Mouse (Mus musculus): ENCODE results near the gene Fam161b. TPM values are rescaled to one million over a fixed set of nuclear protein-coding genes. Genes with fewer than 3 reads are reported as not detected.

The Fam161b gene
- polyA plus RNA-seq (2016; fragmentation: Nextera tagmentation; extraction: Ambion mirVana): 5.5 and 5.8 TPM in 2 replicates

- Histone ChIP-seq H3K9ac (peak within 1 kb of the TSS; percentile 86), H3K9me3 (no peaks in the 10 kb centered on the region), H3K36me3 (peaks cover 1% of the 10 kb centered on the region), H3K27ac (peak within 1 kb of the TSS; percentile 69), H3K4me2 (replicated peaks) (peak within 1 kb of the TSS; percentile 82), H3K27me3 (no peaks in the 10 kb centered on the region), H3K4me1 (peaks cover 13% of the 10 kb centered on the region), H3K4me3 (peak within 1 kb of the TSS; percentile 98)
- under 1% methylated on average over 51 of the region's 51 CpGs for WGBS
- ATAC-seq (ENCODE audit: insufficient number of reproducible peaks, insufficient read depth, low FRiP score, low TSS enrichment): peak; percentile 98
These were observed at the start of gene Fam161b, which contains the start of gene Coq6 for GRCm38 (mm10) chr12:84361555-84362489. TSS of gene Fam161b (minus strand) at chr12:84361833. TSS of gene Coq6 (plus strand) at chr12:84361657.

DNA sequence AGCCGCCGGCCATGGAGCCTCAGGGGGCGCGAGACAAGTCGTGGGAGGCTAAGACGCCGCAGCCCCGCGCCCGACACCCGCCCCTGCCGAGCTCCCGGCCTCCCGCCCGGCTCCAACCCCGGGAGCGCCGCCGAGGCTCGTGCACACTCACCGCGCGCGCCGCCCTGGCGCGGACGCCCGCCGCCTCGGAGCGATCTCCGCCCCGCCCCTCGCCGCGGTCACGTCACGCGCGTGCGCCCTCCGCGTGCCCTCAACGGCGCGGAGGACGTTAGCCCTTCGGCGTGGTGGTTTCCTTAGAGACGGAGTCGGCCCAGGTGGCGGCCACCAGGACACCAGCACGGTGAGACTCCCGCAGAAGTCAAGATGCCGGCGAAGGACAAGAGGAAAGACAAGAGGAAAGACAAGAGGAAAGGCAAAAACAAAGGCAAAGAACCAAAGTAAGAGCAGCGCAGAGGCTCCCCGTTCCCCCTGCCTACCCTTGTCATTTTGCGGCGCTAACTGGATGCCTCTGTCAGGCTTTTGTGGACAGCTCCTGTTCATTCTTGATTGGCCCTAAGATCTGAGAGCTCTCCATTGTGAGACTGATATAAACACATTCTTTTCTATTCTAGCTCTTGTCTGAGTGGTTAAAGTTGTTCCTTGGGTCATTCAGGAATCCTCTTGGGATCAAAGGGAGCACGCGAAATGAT lies 47.3 kb upstream of the Fam161b start, which contains the start of the genes Entpd5 and Bbof1:
TSS of gene Entpd5 (minus strand) at position 211 of the 689 bp plus-strand sequence.
TSS of gene Bbof1 (plus strand) at position 253 of the 689 bp plus-strand sequence.
- H3K4me1 ChIP-seq: 0 out of 2 replicates have a peak, but pooled peaks cover 3% of the 10 kb centered on the region
- peak within 1 kb of the TSS; percentile 77 for H3K27ac ChIP-seq
- H3K4me3 ChIP-seq: peak within 1 kb of the TSS; percentile 70
- no peaks in the 10 kb centered on the region for H3K36me3 ChIP-seq
- peak within 1 kb of the TSS; percentile 83 for H3K9ac ChIP-seq
- H3K9me3 ChIP-seq: no peaks in the 10 kb centered on the region
- H3K27me3 ChIP-seq: no peaks in the 10 kb centered on the region
- H3K4me2 ChIP-seq (replicated peaks): peak within 1 kb of the TSS; percentile 95
- WGBS: 2% methylated on average over 60 of the region's 63 CpGs
- peak; percentile 82 for ATAC-seq (ENCODE audit: insufficient number of reproducible peaks, insufficient read depth, low FRiP score, low TSS enrichment)

DNA sequence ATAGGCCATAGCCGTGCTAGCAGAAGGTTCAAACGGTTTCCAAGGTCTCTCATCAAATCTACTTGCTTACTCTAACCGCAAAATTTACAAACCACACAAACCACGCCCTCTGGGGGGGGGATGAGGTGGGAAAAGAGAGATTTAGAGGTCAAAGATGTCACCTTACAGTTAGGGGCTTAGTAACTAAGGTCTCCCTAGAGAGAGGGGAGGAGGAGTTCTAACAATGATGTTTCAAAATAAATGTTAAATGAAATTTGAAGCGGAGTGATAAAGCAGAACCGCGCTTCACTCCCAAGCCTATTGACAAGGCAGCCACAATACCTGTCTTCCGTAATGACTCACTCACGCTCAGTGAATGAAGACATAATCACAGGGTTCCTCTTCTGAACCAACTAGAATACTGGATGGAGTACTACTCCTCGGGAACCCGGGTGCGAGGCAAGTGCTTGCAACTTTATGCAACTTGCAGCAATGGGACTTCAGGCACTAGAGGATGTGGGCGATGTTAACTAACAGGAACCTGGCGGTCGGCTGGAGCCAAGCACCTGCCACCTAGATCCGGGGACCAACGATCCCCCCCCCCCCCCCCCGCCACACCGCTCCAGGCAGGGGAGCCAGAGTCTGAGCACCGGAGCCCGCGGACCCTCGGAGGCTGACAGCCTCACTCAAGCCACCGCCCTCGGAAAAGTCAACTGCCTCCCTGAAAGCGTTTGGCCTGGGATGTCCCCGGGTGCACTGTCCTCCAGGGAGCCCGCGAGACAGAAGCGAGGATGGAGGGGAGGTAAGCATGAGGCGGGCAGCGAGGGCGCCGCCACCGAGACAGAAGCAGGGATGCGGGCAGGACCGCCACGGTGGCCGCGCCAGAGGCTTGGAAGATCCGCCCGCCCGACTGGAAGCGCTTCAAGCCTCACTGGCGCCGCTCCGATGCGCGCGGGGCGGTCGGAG lies 46.5 kb upstream of the Fam161b start:
- H3K4me1 ChIP-seq: 0 out of 2 replicates have a peak, but pooled peaks cover 3% of the 10 kb centered on the region
- H3K27me3 ChIP-seq: no peaks in the 10 kb centered on the region
- WGBS: 2% methylated on average over 36 of the region's 52 CpGs
- H3K4me3 ChIP-seq: peak overlapping the region; percentile 70
- peak overlapping the region; percentile 77 for H3K27ac ChIP-seq
- peak; percentile 43; the same call in 1 of the 2 replicates for ATAC-seq (ENCODE audit: insufficient number of reproducible peaks, insufficient read depth, low FRiP score, low TSS enrichment)
- H3K9me3 ChIP-seq: no peaks in the 10 kb centered on the region
- peak overlapping the region; percentile 95 for H3K4me2 ChIP-seq (replicated peaks)
- H3K9ac ChIP-seq: peak overlapping the region; percentile 83
- H3K36me3 ChIP-seq: no peaks in the 10 kb centered on the region

GRCm38 (mm10) chr12:84407259-84407658 lies 45.6 kb upstream of the Fam161b start:
- Histone ChIP-seq H3K4me1 (0 out of 2 replicates have a peak, but pooled peaks cover 3% of the 10 kb centered on the region), H3K9ac (no peak overlapping the region), H3K4me3 (no peak overlapping the region), H3K36me3 (no peaks in the 10 kb centered on the region), H3K27me3 (no peaks in the 10 kb centered on the region), H3K27ac (no peak overlapping the region), H3K9me3 (no peaks in the 10 kb centered on the region), H3K4me2 (replicated peaks) (no peak overlapping the region)
- no peak for ATAC-seq (ENCODE audit: insufficient number of reproducible peaks, insufficient read depth, low FRiP score, low TSS enrichment)
- WGBS: 58% methylated on average over 4 of the region's 4 CpGs

- Histone ChIP-seq H3K4me3 (no peak overlapping the region), H3K36me3 (no peaks in the 10 kb centered on the region), H3K4me2 (replicated peaks) (no peak overlapping the region), H3K9me3 (no peaks in the 10 kb centered on the region), H3K4me1 (0 out of 2 replicates have a peak, but pooled peaks cover 3% of the 10 kb centered on the region), H3K9ac (no peak overlapping the region), H3K27ac (no peak overlapping the region), H3K27me3 (no peaks in the 10 kb centered on the region)
- ATAC-seq (ENCODE audit: insufficient number of reproducible peaks, insufficient read depth, low FRiP score, low TSS enrichment): no peak
- WGBS: 85% methylated on average over 6 of the region's 6 CpGs
These were observed 42.9 kb upstream of the Fam161b start for GRCm38 (mm10) chr12:84404541-84404940.

DNA sequence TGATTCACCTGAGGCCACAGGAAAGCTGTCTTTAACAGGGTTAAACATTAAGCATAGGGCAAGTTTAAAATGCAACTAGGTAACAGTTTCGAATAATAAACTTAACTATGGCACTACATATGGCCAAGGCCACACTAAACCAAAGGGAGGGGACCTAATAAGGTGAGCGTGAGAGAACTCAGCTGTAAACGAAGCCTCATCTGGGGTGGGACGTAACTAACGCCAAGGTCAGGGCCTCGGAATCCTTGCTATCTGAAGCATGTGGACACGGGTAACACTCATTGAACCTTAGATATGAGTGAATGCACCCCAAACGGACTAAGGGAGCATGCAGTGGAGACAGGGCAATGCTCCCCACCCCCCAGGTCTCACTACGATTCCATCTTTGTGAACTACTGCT lies 41.3 kb upstream of the Fam161b start:
- ATAC-seq (ENCODE audit: insufficient number of reproducible peaks, insufficient read depth, low FRiP score, low TSS enrichment): no peak
- H3K9me3 ChIP-seq: no peaks in the 10 kb centered on the region
- H3K4me3 ChIP-seq: no peak overlapping the region
- WGBS: 77% methylated on average over 9 of the region's 9 CpGs
- H3K36me3 ChIP-seq: no peaks in the 10 kb centered on the region
- no peaks in the 10 kb centered on the region for H3K27me3 ChIP-seq
- H3K4me2 ChIP-seq (replicated peaks): no peak overlapping the region
- H3K27ac ChIP-seq: no peak overlapping the region
- H3K4me1 ChIP-seq: 0 out of 2 replicates have a peak, but pooled peaks cover 3% of the 10 kb centered on the region
- H3K9ac ChIP-seq: no peak overlapping the region

DNA sequence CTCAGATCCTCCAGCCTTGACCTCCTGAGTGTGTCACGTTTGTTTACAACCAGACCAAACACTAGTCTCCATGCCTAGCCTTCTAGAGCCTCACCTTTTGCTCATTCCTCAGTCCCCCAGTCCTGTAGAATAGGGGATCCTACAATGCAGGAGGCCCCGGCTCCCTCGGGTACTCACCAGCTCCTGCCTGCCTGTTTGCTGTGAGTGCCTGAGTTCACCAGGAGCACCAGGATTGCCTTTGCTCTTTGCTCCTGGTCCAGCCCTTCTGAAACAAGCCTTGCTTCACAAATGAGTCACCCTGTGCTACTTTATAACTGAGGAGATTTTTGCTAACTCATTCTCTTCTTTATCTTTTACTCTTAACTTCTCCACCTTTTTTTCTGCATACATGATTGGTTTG lies 39.0 kb upstream of the Fam161b start:
- H3K4me2 ChIP-seq (replicated peaks): no peak overlapping the region
- ATAC-seq (ENCODE audit: insufficient number of reproducible peaks, insufficient read depth, low FRiP score, low TSS enrichment): no peak
- no peaks in the 10 kb centered on the region for H3K9me3 ChIP-seq
- no peaks in the 10 kb centered on the region for H3K4me1 ChIP-seq
- H3K36me3 ChIP-seq: no peaks in the 10 kb centered on the region
- WGBS: 78% methylated on average over 3 of the region's 3 CpGs
- H3K27me3 ChIP-seq: no peaks in the 10 kb centered on the region
- no peak overlapping the region for H3K4me3 ChIP-seq
- H3K9ac ChIP-seq: no peak overlapping the region
- no peak overlapping the region for H3K27ac ChIP-seq

- no peak for ATAC-seq (ENCODE audit: insufficient number of reproducible peaks, insufficient read depth, low FRiP score, low TSS enrichment)
- H3K4me2 ChIP-seq (replicated peaks): no peak overlapping the region
- no peak overlapping the region for H3K27ac ChIP-seq
- no peaks in the 10 kb centered on the region for H3K36me3 ChIP-seq
- 76% methylated on average over 3 of the region's 3 CpGs for WGBS
- no peaks in the 10 kb centered on the region for H3K4me1 ChIP-seq
- H3K4me3 ChIP-seq: no peak overlapping the region
- H3K9me3 ChIP-seq: no peaks in the 10 kb centered on the region
- H3K27me3 ChIP-seq: no peaks in the 10 kb centered on the region
- H3K9ac ChIP-seq: no peak overlapping the region
These were observed 38.4 kb upstream of the Fam161b start for GRCm38 (mm10) chr12:84400068-84400467.

DNA sequence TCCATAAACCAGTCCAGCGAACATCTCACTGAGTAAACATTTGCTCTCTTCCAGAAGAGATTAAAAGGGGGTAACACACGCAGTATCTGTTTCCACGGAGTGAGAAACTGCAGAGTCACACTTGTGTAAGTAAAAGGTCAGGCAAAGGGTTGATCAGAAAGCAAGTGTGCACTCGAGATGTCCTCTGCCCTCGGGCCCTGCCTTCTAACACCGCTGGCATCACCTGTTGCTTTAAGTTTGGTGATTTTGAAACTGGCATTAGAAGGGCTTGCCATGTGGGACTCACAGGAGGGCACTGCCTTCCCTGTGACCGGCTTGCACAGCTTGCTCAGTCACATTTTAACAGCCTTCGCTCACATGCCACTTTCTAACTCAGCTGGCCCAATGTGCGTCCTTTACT lies 38.0 kb upstream of the Fam161b start:
- H3K27ac ChIP-seq: no peak overlapping the region
- H3K4me3 ChIP-seq: no peak overlapping the region
- H3K9me3 ChIP-seq: no peaks in the 10 kb centered on the region
- H3K4me1 ChIP-seq: no peaks in the 10 kb centered on the region
- 76% methylated on average over 9 of the region's 9 CpGs for WGBS
- ATAC-seq (ENCODE audit: insufficient number of reproducible peaks, insufficient read depth, low FRiP score, low TSS enrichment): no peak
- no peaks in the 10 kb centered on the region for H3K27me3 ChIP-seq
- H3K4me2 ChIP-seq (replicated peaks): no peak overlapping the region
- no peak overlapping the region for H3K9ac ChIP-seq
- no peaks in the 10 kb centered on the region for H3K36me3 ChIP-seq

DNA sequence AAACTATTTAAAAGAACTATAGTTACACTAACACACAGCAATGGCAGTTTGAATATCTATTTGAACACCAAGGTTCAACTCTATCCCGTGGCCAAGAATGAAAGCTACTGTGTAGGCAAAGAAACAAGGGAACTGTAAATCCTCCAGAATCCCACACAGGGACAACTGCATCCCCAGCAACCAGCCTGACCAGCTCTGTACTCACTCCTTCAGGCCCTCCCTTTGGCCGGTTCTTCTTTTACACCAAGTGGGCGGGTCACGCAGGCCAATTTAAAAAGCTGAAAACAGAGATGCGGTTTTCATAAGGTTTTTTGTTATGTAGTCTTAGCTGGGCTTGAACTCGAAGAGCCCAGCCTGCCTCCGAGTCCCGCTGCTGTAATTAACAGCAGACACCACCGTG lies 37.5 kb upstream of the Fam161b start:
- Histone ChIP-seq H3K4me2 (replicated peaks) (no peak overlapping the region), H3K9me3 (no peaks in the 10 kb centered on the region), H3K27ac (no peak overlapping the region), H3K9ac (no peak overlapping the region), H3K36me3 (no peaks in the 10 kb centered on the region), H3K4me3 (no peak overlapping the region), H3K4me1 (no peaks in the 10 kb centered on the region), H3K27me3 (no peaks in the 10 kb centered on the region)
- no peak for ATAC-seq (ENCODE audit: insufficient number of reproducible peaks, insufficient read depth, low FRiP score, low TSS enrichment)
- WGBS: 63% methylated on average over 9 of the region's 9 CpGs

DNA sequence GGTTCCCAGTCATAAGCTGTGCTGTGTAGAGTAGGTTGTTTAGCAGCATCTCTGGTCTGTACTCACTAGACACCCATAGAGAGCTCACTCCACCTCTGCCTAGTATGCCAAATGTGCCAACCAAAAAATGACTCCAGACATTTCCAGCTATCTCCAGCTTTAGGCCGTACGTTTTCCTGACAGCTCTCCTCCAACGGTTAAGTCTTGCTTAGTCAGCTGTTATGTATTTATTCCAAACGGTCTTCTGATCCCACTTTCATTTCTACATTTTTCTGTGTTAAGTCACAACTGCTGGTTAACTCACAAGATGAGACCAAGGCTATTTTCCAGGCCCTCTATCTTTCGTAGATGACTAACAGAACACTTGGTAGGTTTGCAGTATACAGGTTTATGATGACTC lies 37.0 kb upstream of the Fam161b start:
- ATAC-seq (ENCODE audit: insufficient number of reproducible peaks, insufficient read depth, low FRiP score, low TSS enrichment): no peak
- Histone ChIP-seq H3K9me3 (no peaks in the 10 kb centered on the region), H3K4me3 (no peak overlapping the region), H3K4me2 (replicated peaks) (no peak overlapping the region), H3K4me1 (no peaks in the 10 kb centered on the region), H3K36me3 (no peaks in the 10 kb centered on the region), H3K27ac (no peak overlapping the region), H3K27me3 (no peaks in the 10 kb centered on the region), H3K9ac (no peak overlapping the region)
- 81% methylated on average over 5 of the region's 5 CpGs for WGBS

All from embryonic facial prominence, embryonic 12.5 days (tissue).